Mouse (Mus musculus) hindbrain, postnatal 0 days (tissue): Measurements from ENCODE around the gene Mroh8. TPM values are rescaled to one million over a fixed set of nuclear protein-coding genes. Genes with fewer than 3 reads are reported as not detected.

Experiments used
- ATAC-seq: fragments of 200-750 bp; cut with Nextera tagmentation; 2 replicates; pipeline ENCODE4 v1.8.0; 2017; ENCODE audit warnings: mild to moderate bottlenecking, moderate TSS enrichment, moderate library complexity
- DNase-seq: peaks from one replicate; pipeline ENCODE4 v3.0.0-alpha.2; 2015; ENCODE audit warnings: low spot score
- H3K27ac ChIP-seq: fragments of 300-500 bp; sonication (generic); 2 replicates; pipeline ENCODE4 v1.5.1; 2014; ENCODE audit warnings: mild to moderate bottlenecking
- H3K27me3 ChIP-seq: fragments of 300-500 bp; sonication (generic); 2 replicates; pipeline ENCODE4 v1.6.1; 2014; ENCODE audit warnings: low read length, mixed read lengths; ENCODE audit not compliant: insufficient read depth
- H3K36me3 ChIP-seq: fragments of 300-500 bp; sonication (generic); 2 replicates; pipeline ENCODE4 v1.6.1; 2014; ENCODE audit warnings: low read length, mixed read lengths; ENCODE audit not compliant: insufficient read depth
- H3K4me1 ChIP-seq: fragments of 300-500 bp; sonication (generic); 2 replicates; pipeline ENCODE4 v1.6.1; 2014; ENCODE audit warnings: antibody characterized with exemption, low read length, mixed read lengths; ENCODE audit not compliant: insufficient read depth
- H3K4me2 ChIP-seq: fragments of 300-500 bp; sonication (generic); 2 replicates; pipeline ENCODE4 v1.6.1; 2014; ENCODE audit warnings: low read depth, mild to moderate bottlenecking, low read length, moderate library complexity, mixed read lengths
- H3K4me3 ChIP-seq: fragments of 300-500 bp; sonication (generic); 2 replicates; pipeline ENCODE4 v1.5.1; 2014; ENCODE audit warnings: low read length
- H3K9ac ChIP-seq: fragments of 300-500 bp; sonication (generic); replicated peaks from 2 replicates; pipeline ENCODE4 v1.6.1; 2014; ENCODE audit warnings: mild to moderate bottlenecking, low read length, moderate library complexity, mixed read lengths
- H3K9me3 ChIP-seq: fragments of 300-500 bp; sonication (generic); 2 replicates; pipeline ENCODE4 v1.6.1; 2016; ENCODE audit warnings: low read length, mixed read lengths
- CTCF ChIP-seq: IDR thresholded peaks from 2 replicates; pipeline ENCODE4 v1.5.1; 2016; ENCODE audit warnings: antibody characterized with exemption, control low read depth, low read depth
- WGBS: fragments of 180-500 bp; shearing (Covaris S2); extraction: QIAGEN DNeasy Blood & Tissue Kit; methylation state at CpG from one replicate; pipeline ENCODE4 v1.1.7; 2014; 5-methylcytosine and 5-hydroxymethylcytosine counted together
- polyA plus RNA-seq: library from polyadenylated mRNA; unstranded; fragments of >200 nt; fragmentation: Nextera tagmentation; extraction: Ambion mirVana; gene quantifications from 2 replicates; pipeline ENCODE4 v1.2.1, GENCODE M21; 2015
- total RNA-seq: library from RNA; depleted of rRNA; stranded (reverse); fragments of >200 nt; gene quantifications from 2 replicates; pipeline ENCODE4 v1.2.3, GENCODE M21; 2014

Mroh8 gene
- total and polyA plus RNA-seq, 2 experiments from 2014 or later: 0.70 TPM; not detected in 1

- H3K9ac ChIP-seq: no peak overlapping the region
- TF ChIP-seq CTCF: peak; percentile 88
- no peak for ATAC-seq
- no peak overlapping the region for H3K4me3 ChIP-seq
- no peaks in the 10 kb centered on the region for H3K9me3 ChIP-seq
- H3K4me2 ChIP-seq: no peak overlapping the region
- 6% methylated on average over 2 of the region's 2 CpGs for WGBS
- H3K4me1 ChIP-seq: no peaks in the 10 kb centered on the region
- no peaks in the 10 kb centered on the region for H3K27me3 ChIP-seq
- DNase-seq: peak; percentile 89
- H3K36me3 ChIP-seq: peaks cover 42% of the 10 kb centered on the region
- no peak overlapping the region for H3K27ac ChIP-seq
Observed at GRCm38 (mm10) chr2:157292093-157292492, 12.7 kb upstream of the Mroh8 start.

- Histone ChIP-seq H3K4me2 (no peak overlapping the region), H3K27me3 (no peaks in the 10 kb centered on the region), H3K36me3 (peaks cover 48% of the 10 kb centered on the region), H3K4me3 (no peak overlapping the region), H3K27ac (no peak overlapping the region), H3K9me3 (no peaks in the 10 kb centered on the region), H3K4me1 (no peaks in the 10 kb centered on the region), H3K9ac (no peak overlapping the region)
- DNase-seq (no peak), ATAC-seq (no peak)
- WGBS: 87% methylated on average over 5 of the region's 5 CpGs
- TF ChIP-seq CTCF: no peak
Observed at GRCm38 (mm10) chr2:157288996-157289395, 9.6 kb upstream of the Mroh8 start.

DNA sequence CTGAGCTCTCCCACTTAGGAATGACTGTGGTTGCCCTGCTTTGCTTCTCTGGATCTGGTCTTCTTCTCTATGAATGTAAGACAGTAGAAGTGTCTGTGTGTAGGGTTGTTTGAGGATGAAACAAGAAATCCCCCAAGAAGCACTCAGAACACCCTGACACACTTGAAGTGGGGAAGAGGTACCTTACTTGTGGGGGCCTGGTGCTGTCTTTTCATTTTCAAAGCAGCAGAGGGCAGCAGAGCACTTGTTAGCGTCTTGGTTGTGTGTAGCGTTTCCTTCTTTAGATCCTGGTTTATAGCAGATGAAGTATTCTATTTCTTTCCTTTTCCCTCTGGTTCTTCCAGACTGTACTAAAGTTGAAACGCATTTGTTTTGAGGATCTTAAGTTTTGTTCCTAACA lies 8.2 kb upstream of the Mroh8 start:
- Histone ChIP-seq H3K36me3 (peaks cover 37% of the 10 kb centered on the region), H3K4me1 (no peaks in the 10 kb centered on the region), H3K4me2 (no peak overlapping the region), H3K4me3 (no peak overlapping the region), H3K9me3 (no peaks in the 10 kb centered on the region), H3K27ac (no peak overlapping the region), H3K27me3 (no peaks in the 10 kb centered on the region), H3K9ac (no peak overlapping the region)
- peak; percentile 69; the same call in 1 of the 2 replicates for ATAC-seq
- WGBS: 17% methylated on average over 3 of the region's 3 CpGs
- peak; percentile 79 for DNase-seq
- peak; percentile 83 for TF ChIP-seq CTCF

DNA sequence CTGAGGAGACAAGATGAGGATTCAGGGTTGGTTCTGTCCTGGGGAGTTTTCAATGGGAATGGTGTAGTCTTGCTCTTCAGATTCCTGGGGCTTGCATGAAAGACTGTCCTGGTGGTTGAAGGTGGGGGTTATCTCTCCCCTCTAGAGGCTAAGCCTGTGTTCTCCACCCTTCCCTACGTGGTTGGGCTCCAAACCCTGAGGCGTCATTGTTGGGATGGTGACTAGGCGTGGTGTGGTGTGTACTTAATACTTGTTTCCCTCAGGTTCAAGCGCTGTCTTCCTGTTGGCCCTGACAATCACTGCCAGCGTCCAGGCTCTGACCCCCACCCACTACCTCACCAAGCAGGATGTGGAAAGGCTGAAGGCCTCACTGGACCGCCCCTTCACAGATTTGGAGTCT lies 4.0 kb upstream of the Mroh8 start:
- WGBS: 91% methylated on average over 6 of the region's 6 CpGs
- Histone ChIP-seq H3K9me3 (no peaks in the 10 kb centered on the region), H3K36me3 (peaks cover 19% of the 10 kb centered on the region), H3K4me1 (peaks cover 11% of the 10 kb centered on the region), H3K4me3 (no peak overlapping the region), H3K9ac (no peak overlapping the region), H3K27me3 (no peaks in the 10 kb centered on the region), H3K27ac (no peak overlapping the region), H3K4me2 (no peak overlapping the region)
- TF ChIP-seq CTCF: no peak
- no peak for DNase-seq
- no peak for ATAC-seq

- no peak; the same call in 1 of the 2 replicates for TF ChIP-seq CTCF
- Histone ChIP-seq H3K4me1 (peaks cover 11% of the 10 kb centered on the region), H3K36me3 (no peaks in the 10 kb centered on the region), H3K27me3 (no peaks in the 10 kb centered on the region), H3K9ac (peak within 1 kb of the TSS; percentile 86), H3K4me3 (peak within 1 kb of the TSS; percentile 100), H3K9me3 (no peaks in the 10 kb centered on the region), H3K4me2 (peak within 1 kb of the TSS; percentile 77), H3K27ac (peak within 1 kb of the TSS; percentile 96)
- DNase-seq (peak; percentile 97), ATAC-seq (peak; percentile 100)
- 1% methylated on average over 64 of the region's 64 CpGs for WGBS
Observed at GRCm38 (mm10) chr2:157278717-157279415, 483 bp downstream of the Mroh8 start, which contains the start of gene Rpn2. TSS of gene Rpn2 (plus strand) at chr2:157279017.

- DNase-seq (no peak), ATAC-seq (no peak)
- Histone ChIP-seq H3K4me2 (no peak overlapping the region), H3K4me3 (no peak overlapping the region), H3K4me1 (no peaks in the 10 kb centered on the region), H3K9ac (no peak overlapping the region), H3K27me3 (no peaks in the 10 kb centered on the region), H3K9me3 (no peaks in the 10 kb centered on the region), H3K36me3 (no peaks in the 10 kb centered on the region), H3K27ac (no peak overlapping the region)
- TF ChIP-seq CTCF: no peak
- WGBS: 61% methylated on average over 6 of the region's 6 CpGs
Observed at GRCm38 (mm10) chr2:157263832-157264231, 15.5 kb downstream of the Mroh8 start.

- WGBS: 61% methylated on average over 1 of the region's 1 CpGs
- no peak overlapping the region for H3K4me2 ChIP-seq
- H3K4me3 ChIP-seq: no peak overlapping the region
- no peaks in the 10 kb centered on the region for H3K36me3 ChIP-seq
- H3K4me1 ChIP-seq: no peaks in the 10 kb centered on the region
- no peak overlapping the region for H3K9ac ChIP-seq
- no peak overlapping the region for H3K27ac ChIP-seq
- ATAC-seq (no peak), DNase-seq (peak; percentile 30)
- TF ChIP-seq CTCF: no peak
- H3K9me3 ChIP-seq: no peaks in the 10 kb centered on the region
- no peaks in the 10 kb centered on the region for H3K27me3 ChIP-seq
Observed at GRCm38 (mm10) chr2:157263101-157263500, 16.2 kb downstream of the Mroh8 start.
